Mouse (Mus musculus) thymus, adult 2 months (tissue): ENCODE measurements at regions not wholly inside any gene's neighbourhood (a gene's known extent, or its start where the extent isn't known, plus 50 kb on each side); places are given as distances from the start of the nearest gene placed in this dataset.

Experiments used
- DNase-seq: peaks from one replicate; pipeline ENCODE4 v3.0.0; 2021
- H3K27ac ChIP-seq: fragments of 200-500 bp; 2 replicates; pipeline ENCODE4 v1.5.1; 2012; ENCODE audit warnings: low read length, control low read depth; ENCODE audit not compliant: control insufficient read depth, insufficient read depth
- H3K27me3 ChIP-seq: fragments of 200-500 bp; 2 replicates; pipeline ENCODE4 v1.6.1; 2012; ENCODE audit warnings: mild to moderate bottlenecking, low read length, moderate library complexity, mixed read lengths; ENCODE audit not compliant: control insufficient read depth, insufficient read depth
- H3K36me3 ChIP-seq: fragments of 200-500 bp; 2 replicates; pipeline ENCODE4 v1.6.1; 2012; ENCODE audit warnings: mild to moderate bottlenecking, low read length, moderate library complexity; ENCODE audit not compliant: control insufficient read depth, insufficient read depth
- H3K4me1 ChIP-seq: fragments of 200-500 bp; replicated peaks from 2 replicates; pipeline ENCODE4 v1.6.1; 2012; ENCODE audit warnings: low read length; ENCODE audit not compliant: control insufficient read depth, insufficient read depth
- H3K4me3 ChIP-seq: fragments of 200-500 bp; 2 replicates; pipeline ENCODE4 v1.5.1; 2012; ENCODE audit warnings: mild to moderate bottlenecking, low read length, control low read depth, moderate library complexity; ENCODE audit not compliant: control insufficient read depth, insufficient read depth
- CTCF ChIP-seq: fragments of 200-500 bp; IDR thresholded peaks from 2 replicates; pipeline ENCODE4 v1.5.1; 2012; ENCODE audit warnings: mild to moderate bottlenecking, control low read depth, low read length, moderate library complexity, borderline replicate concordance; ENCODE audit not compliant: control insufficient read depth, poor library complexity, insufficient read depth; ENCODE audit errors: extremely low read depth
- POLR2A ChIP-seq: fragments of 200-500 bp; IDR thresholded peaks from 2 replicates; pipeline ENCODE4 v1.6.1; 2012; ENCODE audit warnings: mild to moderate bottlenecking, low read length, control low read depth, moderate library complexity; ENCODE audit not compliant: control insufficient read depth, poor library complexity, insufficient read depth; ENCODE audit errors: extremely low read depth
- WGBS: fragments of 180-500 bp; shearing (Covaris S2); methylation state at CpG from one replicate; pipeline ENCODE4 v1.1.7; 2018; 5-methylcytosine and 5-hydroxymethylcytosine counted together

DNA sequence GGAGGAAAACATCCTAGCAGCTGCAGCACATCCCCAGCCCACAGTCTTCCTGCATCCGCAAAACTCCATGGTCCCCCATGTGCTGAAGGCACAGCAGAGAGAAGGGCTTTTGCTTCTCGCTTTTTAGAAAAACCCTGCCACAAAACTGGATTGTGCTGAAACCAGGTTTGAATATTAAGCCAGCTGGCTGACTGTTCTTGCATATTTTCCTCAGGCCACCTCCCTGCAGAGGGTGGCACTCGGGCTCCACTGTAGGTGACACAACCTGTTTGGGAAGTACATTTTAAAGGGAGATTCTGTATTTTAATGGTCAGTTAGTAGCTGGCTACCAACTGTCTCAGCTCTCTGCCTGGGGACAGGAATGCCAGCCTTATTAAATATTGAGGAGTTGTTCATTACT, 133.7 kb downstream of the Anxa2 start:
- TF ChIP-seq POLR2A, result no peak
- no peak for DNase-seq
- H3K27ac ChIP-seq, result no peak overlapping the region
- H3K4me3 ChIP-seq, result no peak overlapping the region
- H3K36me3 ChIP-seq, result no peaks in the 10 kb centered on the region
- WGBS, result 78% methylated on average over 3 of the region's 3 CpGs
- no peaks in the 10 kb centered on the region for H3K4me1 ChIP-seq
- H3K27me3 ChIP-seq, result no peaks in the 10 kb centered on the region

DNA sequence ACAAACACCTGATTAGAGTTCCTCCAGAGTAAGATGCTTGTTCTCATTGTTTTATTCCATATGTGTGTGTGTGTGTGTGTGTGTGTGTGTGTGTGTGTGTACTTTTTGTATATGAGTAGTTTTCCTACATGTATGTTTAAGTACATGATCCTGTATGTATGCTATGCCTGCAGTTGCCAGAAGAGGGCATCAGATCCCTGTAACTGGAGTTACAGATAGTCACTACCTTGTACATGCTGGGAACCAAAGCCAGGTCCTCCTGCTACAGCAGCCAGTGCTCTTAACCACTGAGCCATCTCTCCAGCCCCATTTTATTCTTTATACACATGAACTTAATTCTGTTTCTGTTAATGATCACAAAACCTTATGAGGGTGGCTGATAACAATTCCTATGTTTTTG, 127.8 kb downstream of the Anxa2 start:
- TF ChIP-seq POLR2A (no peak), CTCF (no peak)
- peak; percentile 9 for DNase-seq
- H3K4me3 ChIP-seq, result no peak overlapping the region

DNA sequence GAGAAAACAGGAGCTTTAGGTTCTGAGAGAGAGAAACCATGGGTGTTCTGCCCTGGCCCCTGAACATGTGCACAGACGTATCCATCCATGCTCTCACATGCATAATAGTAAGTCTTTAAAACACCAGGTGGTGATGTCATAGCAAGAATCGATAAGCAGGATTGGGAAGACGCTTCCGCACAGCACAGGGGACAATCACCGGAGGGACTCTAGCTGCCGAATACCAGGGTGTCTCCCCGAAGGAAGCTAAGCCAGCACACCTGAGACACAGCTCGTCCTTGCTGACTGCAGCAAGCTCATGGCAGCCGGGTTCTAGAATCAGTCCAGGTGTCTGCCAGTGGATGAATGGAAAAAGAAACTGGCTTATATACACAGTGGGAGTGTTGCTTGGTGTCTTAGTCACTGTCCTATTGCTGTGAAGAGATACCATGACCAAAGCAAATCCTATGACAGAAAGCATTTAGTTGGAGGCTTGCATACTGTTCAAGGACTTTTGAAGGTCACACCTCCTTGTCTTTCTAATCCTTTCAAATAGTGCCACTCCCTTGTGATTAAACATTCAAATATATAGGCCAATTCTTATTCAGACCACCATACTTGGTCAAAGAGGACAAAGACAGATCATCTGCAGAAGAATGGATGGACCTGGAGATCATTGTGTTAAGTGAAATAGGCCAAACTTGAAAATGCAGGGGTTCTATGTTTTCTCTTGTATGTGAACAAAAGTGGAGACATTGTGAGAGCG, 124.4 kb downstream of the Anxa2 start:
- Histone ChIP-seq H3K4me3 (no peak overlapping the region), H3K4me1 (no peaks in the 10 kb centered on the region), H3K27me3 (no peaks in the 10 kb centered on the region; the same call in 1 of the 2 replicates), H3K27ac (no peak overlapping the region), H3K36me3 (no peaks in the 10 kb centered on the region)
- WGBS, result 95% methylated on average over 10 of the region's 10 CpGs
- TF ChIP-seq CTCF, result no peak
- no peak for TF ChIP-seq POLR2A
- no peak for DNase-seq

More for the DNA sequence above, 127.8 kb downstream of the Anxa2 start:
- Histone ChIP-seq H3K36me3 (no peaks in the 10 kb centered on the region), H3K27me3 (no peaks in the 10 kb centered on the region), H3K27ac (no peak overlapping the region), H3K4me1 (no peaks in the 10 kb centered on the region)

DNA sequence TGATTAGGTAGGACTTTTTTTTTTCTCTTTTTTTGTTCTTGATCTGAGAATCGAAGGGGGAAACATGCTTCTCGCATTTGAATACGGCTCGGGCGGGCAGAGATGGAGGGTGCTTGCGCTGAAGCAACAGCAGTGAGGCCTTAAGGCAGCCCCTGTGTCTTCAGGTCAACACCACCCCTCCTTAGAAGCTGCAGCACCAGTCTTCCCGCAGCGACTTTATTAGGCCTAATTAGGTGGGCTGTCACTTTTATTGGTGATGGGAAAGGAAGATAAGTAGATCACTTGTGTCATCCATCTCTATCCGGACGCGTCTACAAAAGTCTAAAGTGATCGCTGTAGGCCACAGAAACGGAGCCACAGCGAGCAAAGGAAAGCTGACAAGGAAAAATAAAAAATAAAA, 122.0 kb downstream of the Anxa2 start:
- H3K27me3 ChIP-seq, result no peaks in the 10 kb centered on the region; the same call in 1 of the 2 replicates
- no peak for DNase-seq
- WGBS, result 37% methylated on average over 14 of the region's 14 CpGs
- no peak overlapping the region for H3K4me3 ChIP-seq
- no peak overlapping the region for H3K27ac ChIP-seq
- H3K4me1 ChIP-seq, result no peaks in the 10 kb centered on the region
- H3K36me3 ChIP-seq, result no peaks in the 10 kb centered on the region
- no peak for TF ChIP-seq POLR2A
- TF ChIP-seq CTCF, result no peak

DNA sequence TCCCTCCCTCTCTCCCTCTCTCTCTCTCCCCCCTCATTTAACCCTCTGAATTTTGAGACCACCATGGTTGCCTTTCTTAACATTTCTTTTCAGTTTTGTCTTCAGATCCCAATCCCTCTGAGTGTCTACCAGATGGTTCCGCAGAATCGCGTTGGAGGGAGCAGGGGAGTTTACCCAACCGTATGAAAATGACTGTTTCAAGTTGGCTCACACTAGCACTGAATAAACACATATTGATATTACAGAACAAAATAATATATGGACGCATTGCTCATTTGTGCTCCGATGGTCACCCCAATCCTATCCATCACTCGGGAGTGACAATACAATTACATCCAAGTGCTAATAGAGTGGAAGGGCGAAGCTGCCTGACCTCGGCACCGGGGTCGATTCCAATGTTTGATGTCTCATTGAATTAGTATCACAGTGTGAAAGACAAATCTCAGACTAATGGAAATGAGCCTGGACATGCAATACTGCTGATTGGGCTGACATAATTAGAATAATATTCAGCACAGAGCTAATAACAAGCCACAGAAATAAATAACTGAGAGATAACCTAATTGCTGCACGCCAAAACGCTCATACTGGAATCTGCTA, 115.3 kb downstream of the Anxa2 start:
- no peaks in the 10 kb centered on the region for H3K4me1 ChIP-seq
- 88% methylated on average over 13 of the region's 13 CpGs for WGBS
- H3K4me3 ChIP-seq, result no peak overlapping the region
- no peak overlapping the region for H3K27ac ChIP-seq
- H3K27me3 ChIP-seq, result no peaks in the 10 kb centered on the region
- no peak for DNase-seq
- no peaks in the 10 kb centered on the region for H3K36me3 ChIP-seq
- TF ChIP-seq CTCF (no peak), POLR2A (no peak)

DNA sequence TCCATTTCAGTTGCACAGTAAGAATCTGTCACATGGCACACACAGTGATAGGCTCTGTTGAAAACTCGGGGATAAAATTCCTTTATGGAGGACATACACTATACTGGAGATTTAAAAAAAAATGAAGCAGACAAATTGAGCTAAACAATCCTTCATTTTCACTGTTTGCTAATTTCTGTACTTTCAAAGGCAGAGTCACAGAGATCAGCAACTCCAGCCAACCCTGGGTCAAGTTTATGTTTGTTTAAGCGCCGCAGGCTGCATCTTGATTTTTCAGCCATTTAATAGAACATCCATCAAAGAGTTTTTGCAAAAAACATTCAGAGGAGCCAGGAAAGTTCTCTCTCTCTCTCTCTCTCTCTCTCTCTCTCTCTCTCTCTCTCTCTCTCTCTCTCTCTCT, 114.8 kb downstream of the Anxa2 start:
- Histone ChIP-seq H3K4me3 (no peak overlapping the region), H3K27ac (no peak overlapping the region), H3K4me1 (no peaks in the 10 kb centered on the region), H3K36me3 (no peaks in the 10 kb centered on the region), H3K27me3 (no peaks in the 10 kb centered on the region)
- WGBS, result 91% methylated on average over 3 of the region's 3 CpGs
- TF ChIP-seq CTCF, result no peak
- no peak for TF ChIP-seq POLR2A
- DNase-seq, result no peak
